Mouse (Mus musculus): ENCODE measurements at regions not wholly inside any gene's neighbourhood (a gene's known extent, or its start where the extent isn't known, plus 50 kb on each side); places are given as distances from the start of the nearest gene placed in this dataset.

GRCm38 (mm10) chr2:124792633-124793036 is 275.3 kb upstream of the Slc24a5 start:
- no peak for DNase-seq

GRCm38 (mm10) chr2:124811709-124812108 is 256.2 kb upstream of the Slc24a5 start:
- DNase-seq, result no peak

- DNase-seq, result no peak
Observed at GRCm38 (mm10) chr2:124816814-124817213, 251.1 kb upstream of the Slc24a5 start.

GRCm38 (mm10) chr2:124819846-124820245 is 248.1 kb upstream of the Slc24a5 start:
- no peak for DNase-seq

- no peak for DNase-seq
Observed at GRCm38 (mm10) chr2:124820821-124821220, 247.1 kb upstream of the Slc24a5 start.

- no peak for DNase-seq
Observed at GRCm38 (mm10) chr2:124821366-124821765, 246.6 kb upstream of the Slc24a5 start.

GRCm38 (mm10) chr2:124848812-124849211 is 219.1 kb upstream of the Slc24a5 start:
- no peak for DNase-seq

GRCm38 (mm10) chr2:124858504-124858903 is 209.4 kb upstream of the Slc24a5 start:
- DNase-seq, result peak; percentile 14

- no peak for DNase-seq
Observed at GRCm38 (mm10) chr2:124888209-124888608, 179.7 kb upstream of the Slc24a5 start.

- DNase-seq, result no peak
Observed at GRCm38 (mm10) chr2:124895002-124895401, 172.9 kb upstream of the Slc24a5 start.

GRCm38 (mm10) chr2:124903556-124903955 is 164.4 kb upstream of the Slc24a5 start:
- DNase-seq, result no peak

GRCm38 (mm10) chr2:124905076-124905475 is 162.8 kb upstream of the Slc24a5 start:
- DNase-seq, result no peak

- no peak for DNase-seq
Observed at GRCm38 (mm10) chr2:124918986-124919761, 148.8 kb upstream of the Slc24a5 start.

GRCm38 (mm10) chr2:124919762-124920255 is 148.1 kb upstream of the Slc24a5 start:
- DNase-seq, result no peak

GRCm38 (mm10) chr2:124920265-124920664 is 147.7 kb upstream of the Slc24a5 start:
- peak; percentile 15 for DNase-seq

GRCm38 (mm10) chr2:124927882-124928758 is 139.8 kb upstream of the Slc24a5 start:
- peak; percentile 71 for DNase-seq

- no peak for DNase-seq
Observed at GRCm38 (mm10) chr2:124928759-124929113, 139.2 kb upstream of the Slc24a5 start.

GRCm38 (mm10) chr2:124930719-124931118 is 137.2 kb upstream of the Slc24a5 start:
- no peak for DNase-seq

- DNase-seq, result no peak
Observed at GRCm38 (mm10) chr2:124932566-124932965, 135.4 kb upstream of the Slc24a5 start.

- no peak for DNase-seq
Observed at GRCm38 (mm10) chr2:124933876-124934275, 134.0 kb upstream of the Slc24a5 start.

- no peak for DNase-seq
Observed at GRCm38 (mm10) chr2:124948263-124948781, 119.6 kb upstream of the Slc24a5 start.

GRCm38 (mm10) chr2:124948812-124949211 is 119.1 kb upstream of the Slc24a5 start:
- DNase-seq, result no peak

GRCm38 (mm10) chr2:124952212-124952611 is 115.7 kb upstream of the Slc24a5 start:
- DNase-seq, result no peak

- DNase-seq, result no peak
Observed at GRCm38 (mm10) chr2:124953015-124953414, 114.9 kb upstream of the Slc24a5 start.
